Mouse (Mus musculus): ENCODE data around the gene Ube2v1. TPM values are rescaled to one million over a fixed set of nuclear protein-coding genes. Genes with fewer than 3 reads are reported as not detected.
"Not testable (repeated sequence)": the region's sequence is repeated elsewhere in the genome, so short reads cannot be mapped to it uniquely, and the experiment has no call there.

Gene Ube2v1
- total RNA-seq, 2 experiments from 2014 or later = 93.8 to 102 TPM

GRCm38 (mm10) chr2:167657973-167658372 is 26.1 kb upstream of the Ube2v1 start:
- intact Hi-C loops (cut with DNase I) = no loop called here

GRCm38 (mm10) chr2:167656629-167657478 is 25.0 kb upstream of the Ube2v1 start:
- intact Hi-C loops (cut with DNase I) = no loop called here
- DNase-seq = peak in 1 of 2 experiments; percentile 47

More at GRCm38 (mm10) chr2:167657973-167658372, 26.1 kb upstream of the Ube2v1 start:
- DNase-seq = no peak

- no peak for DNase-seq
- intact Hi-C loops (cut with DNase I) = no loop called here
Observed at GRCm38 (mm10) chr2:167654911-167655600, 23.2 kb upstream of the Ube2v1 start.

GRCm38 (mm10) chr2:167652694-167653093 is 20.8 kb upstream of the Ube2v1 start:
- intact Hi-C loops (cut with DNase I) = no loop called here
- DNase-seq = no peak

GRCm38 (mm10) chr2:167651622-167652021 is 19.7 kb upstream of the Ube2v1 start:
- intact Hi-C loops (cut with DNase I) = no loop called here
- no peak for DNase-seq

GRCm38 (mm10) chr2:167649290-167650032 is 17.6 kb upstream of the Ube2v1 start:
- no peak for DNase-seq
- intact Hi-C loops (cut with DNase I) = no loop called here

- DNase-seq = no peak
- intact Hi-C loops (cut with DNase I) = no loop called here
Observed at GRCm38 (mm10) chr2:167646411-167646810, 14.5 kb upstream of the Ube2v1 start.

GRCm38 (mm10) chr2:167643356-167644052 is 11.6 kb upstream of the Ube2v1 start:
- DNase-seq; intact Hi-C loops (cut with DNase I): not testable (repeated sequence)

- no peak for DNase-seq
- intact Hi-C loops (cut with DNase I) = no loop called here
Observed at GRCm38 (mm10) chr2:167642164-167642563, 10.3 kb upstream of the Ube2v1 start.

GRCm38 (mm10) chr2:167641337-167641736 is 9.4 kb upstream of the Ube2v1 start:
- peak; percentile 60 to 73 for DNase-seq
- intact Hi-C loops (cut with DNase I) = loop anchor here (1.0 to 2.0 kb wide), 3 partner anchors 34 to 253 kb away; no protein-coding TSS in a partner anchor

- DNase-seq = peak in 1 of 2 experiments; percentile 59
- intact Hi-C loops (cut with DNase I) = loop anchor here (2.0 kb wide), 1 partner anchor 255 kb away; no protein-coding TSS in a partner anchor
Observed at GRCm38 (mm10) chr2:167640279-167640678, 8.4 kb upstream of the Ube2v1 start.

GRCm38 (mm10) chr2:167634865-167635512 is 3.1 kb upstream of the Ube2v1 start:
- DNase-seq = no peak
- intact Hi-C loops (cut with DNase I) = no loop called here

GRCm38 (mm10) chr2:167634338-167634770 is 2.5 kb upstream of the Ube2v1 start:
- peak; percentile 90 to 95 for DNase-seq
- intact Hi-C loops (cut with DNase I) = no loop called here

- no peak for DNase-seq
- intact Hi-C loops (cut with DNase I) = no loop called here
Observed at GRCm38 (mm10) chr2:167633537-167633872, 1.6 kb upstream of the Ube2v1 start.

GRCm38 (mm10) chr2:167632731-167633536 is 1.0 kb upstream of the Ube2v1 start:
- intact Hi-C loops (cut with DNase I) = no loop called here

GRCm38 (mm10) chr2:167631181-167631590 is 709 bp downstream of the Ube2v1 start:
- DNase-seq = no peak

More at GRCm38 (mm10) chr2:167632731-167633536, 1.0 kb upstream of the Ube2v1 start:
- DNase-seq = no peak

GRCm38 (mm10) chr2:167630421-167630820 is 1.5 kb downstream of the Ube2v1 start:
- no peak for DNase-seq
- intact Hi-C loops (cut with DNase I) = no loop called here

More at GRCm38 (mm10) chr2:167631181-167631590, 709 bp downstream of the Ube2v1 start:
- intact Hi-C loops (cut with DNase I) = no loop called here

- intact Hi-C loops (cut with DNase I) = no loop called here
Observed at GRCm38 (mm10) chr2:167629665-167630209, 2.2 kb downstream of the Ube2v1 start.

More at GRCm38 (mm10) chr2:167629665-167630209, 2.2 kb downstream of the Ube2v1 start:
- DNase-seq = no peak

Data from heart, postnatal 14 days (tissue).